Mouse (Mus musculus): Measurements from ENCODE around the gene Cep295.

DNA sequence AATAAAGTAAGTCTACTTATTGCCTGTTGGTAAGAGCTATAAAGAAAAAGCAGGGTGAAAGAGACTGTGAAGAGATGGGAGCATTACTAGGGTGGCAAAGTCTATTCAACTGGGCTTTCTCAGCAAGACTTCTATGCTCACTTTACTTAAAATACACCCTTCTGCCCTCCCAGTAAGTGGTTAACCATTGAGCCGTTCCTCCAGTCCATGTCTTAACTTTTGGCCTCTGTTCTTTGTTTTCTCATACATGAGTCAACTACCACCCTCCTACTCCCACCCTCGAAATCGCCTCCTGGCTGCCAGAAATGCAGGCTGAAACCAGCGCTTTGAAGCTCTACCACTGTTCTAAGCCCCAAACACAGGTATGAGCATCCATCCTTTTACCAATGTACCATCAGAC is 19.8 kb downstream of the Cep295 start:
- TF ChIP-seq TAL1 (IDR thresholded peaks at IDR 0.05; ENCODE audit: low read length) (no peak), GATA1 (IDR thresholded peaks at IDR 0.05; ENCODE audit: low read length) (no peak)

Measured in erythroblast, embryonic 14.5 days (primary cell).